Mouse (Mus musculus) kidney, adult 2 months (tissue): ENCODE data around the gene Gm29427.

Experiments used
- CTCF ChIP-seq: fragments of 200-500 bp; conservative IDR thresholded peaks from 2 replicates; pipeline ENCODE4 v1.5.1; 2011; ENCODE audit warnings: low read depth, mild to moderate bottlenecking, control low read depth, low read length, moderate library complexity, mixed read lengths; ENCODE audit not compliant: insufficient read depth, insufficient read length
- POLR2A ChIP-seq: fragments of 200-500 bp; IDR thresholded peaks from one replicate; pipeline ENCODE4 v1.6.1; 2011; ENCODE audit warnings: low read depth, low read length, control low read depth

GRCm38 (mm10) chr1:130729153-130729552 lies 13.6 kb upstream of the Gm29427 start, which contains the start of gene Pfkfb2:
- TF ChIP-seq CTCF (no peak), POLR2A (no peak)
